Mouse (Mus musculus) urinary bladder, postnatal 4 days (tissue): ENCODE measurements around the gene Ttc1.

Experiments used
- DNase-seq, 2 experiments: peaks; one replicate each; pipeline ENCODE4 v3.0.0; 2021 to 2022; ENCODE audit warnings: low spot score in 2 of 2

Gene Ttc1

DNA sequence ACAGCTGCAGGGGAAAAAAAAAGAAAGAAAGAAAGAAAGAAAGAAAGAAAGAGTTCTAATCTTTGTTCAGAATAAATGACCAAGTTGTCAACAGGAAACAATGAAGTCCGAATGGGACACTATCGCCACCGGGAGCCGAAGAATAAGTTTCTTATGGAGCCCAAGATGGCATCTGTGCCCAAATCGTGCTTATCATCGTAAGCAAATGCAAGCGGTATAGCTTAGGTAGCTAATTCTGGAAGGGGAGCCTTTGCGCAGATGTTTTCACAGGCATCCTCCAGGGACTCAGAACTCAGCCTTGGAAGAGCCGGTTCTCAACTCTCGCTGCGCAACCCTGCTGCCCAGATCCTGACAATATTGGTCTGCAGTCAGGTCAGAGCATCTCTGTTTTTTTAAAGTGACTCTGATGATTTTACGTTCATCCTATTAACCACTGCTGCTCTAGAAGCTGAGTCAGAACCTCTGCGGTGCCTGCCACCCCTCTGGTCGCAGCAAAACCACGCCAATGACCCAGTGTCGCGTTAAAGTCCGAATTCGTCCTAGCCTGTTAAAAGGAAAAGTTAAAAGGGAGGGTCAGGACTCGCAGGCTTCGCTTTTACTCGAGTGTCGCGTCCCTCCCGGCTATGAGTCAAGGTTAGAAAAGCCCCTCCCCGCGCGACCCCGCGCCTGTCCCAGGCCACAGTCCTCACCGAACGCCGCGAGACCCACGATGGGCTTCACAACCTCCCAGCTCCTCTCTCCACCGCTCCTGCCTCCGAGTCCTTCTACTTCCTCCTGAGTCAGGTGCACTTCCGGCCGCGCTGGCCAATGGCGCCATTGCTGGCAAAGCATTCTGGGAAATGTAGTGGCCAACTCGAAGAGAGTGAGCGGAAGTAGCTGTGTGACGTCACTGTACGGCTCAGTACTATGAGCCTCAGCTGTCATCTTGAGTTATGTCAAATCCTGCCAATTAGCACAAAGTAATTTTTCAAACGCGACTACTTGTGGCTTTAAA is at the start of gene Ttc1:
Gene Ttc1, minus strand, starts transcription at position 776 of the 994 bp plus-strand sequence.
- DNase-seq, result peak; percentile 92 to 96

- no peak for DNase-seq
Observed at GRCm38 (mm10) chr11:43795992-43796391, 48.2 kb upstream of the Ttc1 start.

GRCm38 (mm10) chr11:43790446-43790845 is 42.6 kb upstream of the Ttc1 start:
- no peak for DNase-seq

GRCm38 (mm10) chr11:43783772-43784171 is 36.0 kb upstream of the Ttc1 start:
- DNase-seq, result peak; percentile 48 to 79

DNA sequence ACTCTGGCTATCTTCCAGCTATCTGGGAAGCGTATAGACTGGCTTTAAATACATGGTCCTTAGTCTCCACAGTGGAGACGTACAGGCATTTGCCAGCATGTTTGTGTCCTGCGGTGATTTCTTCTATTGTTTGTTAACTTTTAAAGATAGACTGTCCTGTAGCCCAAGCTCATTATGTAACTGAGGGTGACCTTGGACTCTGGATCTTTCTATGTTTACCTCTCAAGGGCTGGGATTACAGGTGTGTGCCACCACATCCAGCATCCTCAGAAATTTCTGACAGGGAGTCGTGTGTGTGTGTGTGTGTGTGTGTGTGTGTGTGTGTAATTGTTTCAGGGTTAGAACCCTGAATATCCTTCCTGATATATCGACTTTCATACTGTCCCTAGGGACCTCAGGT is 35.3 kb upstream of the Ttc1 start:
- DNase-seq, result no peak

DNA sequence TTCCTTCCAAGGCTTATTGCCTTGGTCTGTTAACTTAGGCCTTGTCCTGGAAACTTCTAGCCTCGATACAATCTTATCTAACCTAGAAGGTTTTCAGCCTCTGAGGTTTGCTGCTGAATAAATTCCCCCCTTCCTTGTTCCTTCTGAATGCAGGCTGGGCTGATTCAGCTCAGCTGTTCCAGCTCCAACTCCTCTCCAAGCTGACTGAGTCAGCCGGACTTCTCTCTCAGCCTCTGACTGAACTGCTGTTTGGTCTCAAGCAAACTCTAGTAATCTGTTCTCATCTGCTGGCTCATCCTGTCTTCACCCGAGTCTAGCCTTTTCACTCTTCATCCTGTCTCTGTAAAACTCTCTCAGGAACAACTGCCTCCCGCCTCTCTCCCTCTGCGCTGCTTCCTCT is 31.7 kb upstream of the Ttc1 start:
- no peak for DNase-seq

- DNase-seq, result no peak
Observed at GRCm38 (mm10) chr11:43776324-43776694, 28.5 kb upstream of the Ttc1 start.

GRCm38 (mm10) chr11:43775469-43776323 is 27.9 kb upstream of the Ttc1 start:
- DNase-seq, result no peak

GRCm38 (mm10) chr11:43773725-43774124 is 25.9 kb upstream of the Ttc1 start:
- no peak for DNase-seq

- no peak for DNase-seq
Observed at GRCm38 (mm10) chr11:43770110-43770509, 22.3 kb upstream of the Ttc1 start.

- DNase-seq, result no peak
Observed at GRCm38 (mm10) chr11:43767749-43768148, 19.9 kb upstream of the Ttc1 start.

- peak; percentile 60 to 67 for DNase-seq
Observed at GRCm38 (mm10) chr11:43766922-43767648, 19.3 kb upstream of the Ttc1 start.

GRCm38 (mm10) chr11:43758436-43758835 is 10.6 kb upstream of the Ttc1 start:
- DNase-seq, result no peak

GRCm38 (mm10) chr11:43755411-43755810 is 7.6 kb upstream of the Ttc1 start:
- DNase-seq, result no peak

DNA sequence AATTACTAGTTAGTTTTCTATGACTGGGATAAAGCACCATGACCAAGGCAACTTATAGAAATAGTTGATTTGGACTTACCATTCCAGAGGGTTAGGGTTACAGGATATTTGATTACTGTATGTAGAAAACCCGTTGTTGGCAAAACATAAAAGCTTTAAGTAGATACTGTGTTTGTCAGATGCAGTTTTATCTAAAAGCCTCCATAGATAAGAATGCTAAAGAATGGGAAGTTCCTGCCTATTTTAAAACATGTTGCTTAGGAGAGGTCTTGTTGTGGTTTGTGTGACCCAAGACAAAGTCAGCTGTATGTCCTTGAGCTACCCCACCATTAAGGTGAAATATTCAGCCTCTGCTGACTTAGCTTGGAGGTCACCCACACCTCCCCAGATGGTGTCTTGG is 6.8 kb upstream of the Ttc1 start:
- DNase-seq, result no peak

DNA sequence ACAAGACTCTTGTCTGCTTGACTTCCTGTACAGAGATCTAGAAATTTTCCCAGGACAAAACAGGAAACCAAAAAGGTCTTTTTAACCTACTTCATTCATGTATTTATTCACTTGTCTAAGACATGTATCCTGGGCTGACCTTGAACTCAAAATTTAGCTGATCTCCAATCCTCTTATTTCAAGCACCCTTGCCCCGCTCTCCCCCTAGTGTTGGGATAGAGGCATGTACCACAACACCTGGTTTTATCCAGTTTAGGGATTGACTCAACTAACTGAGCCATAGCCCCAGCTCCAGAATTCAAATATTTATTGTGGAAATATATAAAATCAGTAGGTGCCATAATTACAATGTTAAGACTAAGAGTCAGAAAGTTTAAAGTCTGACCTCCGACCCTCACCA is 3.7 kb upstream of the Ttc1 start:
- no peak for DNase-seq

DNA sequence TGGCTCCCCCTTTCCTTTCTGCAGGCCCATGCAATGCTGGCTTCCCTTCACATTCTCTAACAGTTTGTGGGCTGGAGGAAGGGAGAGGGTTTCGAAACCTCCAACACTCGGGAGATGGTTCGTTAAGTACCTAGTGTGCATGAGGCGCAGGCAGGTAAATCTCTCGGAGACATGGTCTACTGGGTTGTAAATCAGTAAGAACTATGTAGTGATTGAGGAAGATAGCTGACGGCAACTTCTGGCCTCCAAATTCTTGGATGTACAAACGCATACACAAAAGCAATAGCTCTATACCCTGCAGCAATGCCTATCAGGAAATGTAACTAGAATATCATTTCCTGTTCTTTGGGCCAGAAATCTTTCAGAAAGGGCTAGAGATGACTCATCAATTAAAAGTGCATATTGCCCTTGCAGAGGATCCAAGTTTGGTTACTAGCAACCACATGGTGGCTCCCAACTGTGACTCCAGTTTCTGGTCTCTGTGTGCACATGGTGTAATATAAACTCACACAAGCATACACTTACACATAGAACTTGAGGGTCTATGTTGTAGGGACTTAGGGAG is 19.0 kb downstream of the Ttc1 start:
- no peak for DNase-seq

DNA sequence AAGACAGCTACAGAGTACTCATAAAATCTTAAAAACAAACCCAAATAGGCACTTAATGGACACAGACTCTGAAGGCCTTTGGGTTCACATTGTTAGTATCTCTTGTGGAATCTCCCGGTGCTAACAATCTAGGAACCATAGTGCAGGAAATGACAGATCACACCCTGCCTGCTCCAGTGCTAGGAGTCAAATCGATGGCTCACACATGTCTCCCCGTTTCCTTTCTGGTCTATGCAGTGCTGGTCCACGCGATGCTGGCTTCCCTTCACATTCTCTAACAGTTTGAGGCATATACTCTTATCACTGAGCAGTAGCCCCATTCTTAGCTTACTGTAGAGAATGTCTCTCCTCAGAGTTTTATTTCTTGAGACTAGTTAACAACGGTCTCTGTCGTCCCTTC is 20.0 kb downstream of the Ttc1 start:
- no peak for DNase-seq

DNA sequence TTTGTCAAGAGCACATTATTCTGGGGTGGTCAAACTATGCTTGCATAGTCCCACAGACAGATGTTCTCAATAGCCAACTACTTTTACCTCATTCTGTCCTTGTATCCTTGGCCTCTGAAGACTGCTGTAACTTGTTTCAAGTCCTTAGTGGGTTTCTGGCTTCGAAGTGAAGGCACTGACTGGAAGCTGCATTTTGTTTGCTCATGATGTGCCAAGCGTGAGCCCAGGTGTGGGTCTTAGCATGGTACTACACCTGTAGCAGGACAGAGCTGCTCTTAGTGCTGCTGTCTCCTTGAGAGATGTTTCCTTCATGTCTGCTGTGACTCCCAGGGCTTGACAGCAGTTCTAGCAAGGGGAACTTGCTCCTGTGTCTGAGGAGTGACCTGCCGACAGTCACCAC is 24.4 kb downstream of the Ttc1 start:
- DNase-seq, result no peak

DNA sequence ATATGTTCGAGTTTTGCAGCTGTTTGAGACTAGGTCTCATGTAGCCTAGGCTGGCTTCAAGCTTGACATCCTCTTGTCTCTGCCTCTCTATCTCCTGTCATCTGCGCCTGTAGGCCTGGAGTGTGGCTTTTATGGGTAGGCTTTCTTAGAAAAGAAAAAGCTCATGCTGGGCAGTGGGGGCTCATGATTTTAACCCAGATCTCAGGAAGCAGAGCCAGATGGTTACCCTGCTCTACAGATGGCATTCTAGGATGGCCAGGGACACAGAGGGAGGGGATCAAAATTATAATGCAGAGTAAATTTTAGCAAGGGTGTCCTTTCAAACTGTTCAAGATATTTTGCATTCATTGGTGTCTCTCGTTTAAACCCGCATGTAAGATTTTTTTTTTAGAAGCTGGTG is 35.6 kb downstream of the Ttc1 start:
- no peak for DNase-seq

DNA sequence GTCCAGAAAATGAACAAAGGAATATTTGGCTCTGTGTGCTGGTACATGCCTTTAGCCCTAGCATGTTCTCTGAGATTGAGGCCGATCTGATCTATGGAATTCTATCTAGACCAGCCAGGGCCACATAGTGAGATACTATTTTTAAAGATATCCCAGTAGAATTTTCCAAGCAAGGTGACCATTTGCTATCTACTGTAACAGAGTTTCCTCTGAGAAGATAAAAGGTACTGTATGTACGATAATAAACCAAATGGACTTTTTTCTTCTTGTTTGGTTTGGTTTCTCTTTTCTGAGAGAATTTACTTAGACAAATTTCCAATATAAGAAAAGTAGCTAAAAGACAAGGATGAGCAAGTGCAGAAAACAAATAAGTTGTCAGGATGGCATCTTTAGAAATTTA is 39.4 kb downstream of the Ttc1 start:
- DNase-seq, result no peak

- no peak for DNase-seq
Observed at GRCm38 (mm10) chr11:43705751-43706150, 42.1 kb downstream of the Ttc1 start.
